Mouse (Mus musculus) myocyte (in vitro differentiated cells): ENCODE measurements around the gene E130114P18Rik. TPM values are rescaled to one million over a fixed set of nuclear protein-coding genes. Genes with fewer than 3 reads are reported as not detected.

Experiments used
- H3K27me3 ChIP-seq: one replicate; pipeline ENCODE4 v1.6.1; 2011; ENCODE audit not compliant: control insufficient read depth, insufficient read depth, insufficient read length
- H3K36me3 ChIP-seq: one replicate; pipeline ENCODE4 v1.6.1; 2011; ENCODE audit not compliant: control insufficient read depth, insufficient read depth
- H3K4me2 ChIP-seq: one replicate; pipeline ENCODE4 v1.6.1; 2011; ENCODE audit warnings: low read depth, control low read depth
- H3K4me3 ChIP-seq: one replicate; pipeline ENCODE4 v1.5.1; 2011; ENCODE audit warnings: mild to moderate bottlenecking, control low read depth, moderate library complexity
- H3K79me2 ChIP-seq: one replicate; pipeline ENCODE4 v1.6.1; 2011; ENCODE audit not compliant: control insufficient read depth, insufficient read depth
- H3ac ChIP-seq: one replicate; pipeline ENCODE4 v1.6.1; 2011; ENCODE audit not compliant: control insufficient read depth, insufficient read length
- CEBPB ChIP-seq: IDR thresholded peaks from 2 replicates; pipeline ENCODE4 v1.6.1; 2011; ENCODE audit warnings: mild to moderate bottlenecking, moderate library complexity; ENCODE audit not compliant: poor library complexity, insufficient read depth, severe bottlenecking
- E2F4 ChIP-seq: IDR thresholded peaks from one replicate; pipeline ENCODE4 v1.6.1; 2011; ENCODE audit warnings: mild to moderate bottlenecking, control low read depth, moderate library complexity; ENCODE audit not compliant: insufficient read depth
- MAX ChIP-seq: IDR thresholded peaks from one replicate; pipeline ENCODE4 v1.6.1; 2011; ENCODE audit warnings: low read depth, mild to moderate bottlenecking, control low read depth
- MYOD1 ChIP-seq, 3 experiments: IDR thresholded peaks; one replicate each; pipeline ENCODE4 v1.6.1; 2011; ENCODE audit warnings: control low read depth in 2 of 3, low read depth in 2 of 3, mild to moderate bottlenecking in 2 of 3, moderate library complexity in 1 of 3; ENCODE audit not compliant: insufficient read length in 2 of 3, control insufficient read depth in 1 of 3
- MYOG ChIP-seq, 3 experiments: IDR thresholded peaks; one replicate each; pipeline ENCODE4 v1.6.1; 2011; ENCODE audit warnings: control low read depth in 2 of 3, low read depth in 2 of 3, mild to moderate bottlenecking in 2 of 3; ENCODE audit not compliant: insufficient read length in 2 of 3, control insufficient read depth in 1 of 3, insufficient read depth in 1 of 3
- POLR2A ChIP-seq: IDR thresholded peaks from one replicate; pipeline ENCODE4 v1.6.1; 2011; ENCODE audit warnings: low read depth, mild to moderate bottlenecking, control low read depth, moderate library complexity; ENCODE audit not compliant: insufficient read length
- POLR2AphosphoS2 ChIP-seq: IDR thresholded peaks from one replicate; pipeline ENCODE4 v1.6.1; 2011; ENCODE audit warnings: low read depth, control low read depth; ENCODE audit not compliant: insufficient read length
- REST ChIP-seq: IDR thresholded peaks from one replicate; pipeline ENCODE4 v1.6.1; 2011; ENCODE audit warnings: mild to moderate bottlenecking, control low read depth, moderate library complexity; ENCODE audit not compliant: insufficient read depth, insufficient read length
- SRF ChIP-seq: IDR thresholded peaks from one replicate; pipeline ENCODE4 v1.6.1; 2011; ENCODE audit warnings: low read depth; ENCODE audit not compliant: control insufficient read depth, insufficient read length
- TCF12 ChIP-seq: IDR thresholded peaks from one replicate; pipeline ENCODE4 v1.6.1; 2011; ENCODE audit warnings: mild to moderate bottlenecking, control low read depth; ENCODE audit not compliant: poor library complexity, insufficient read depth, severe bottlenecking
- TCF3 ChIP-seq: IDR thresholded peaks from one replicate; pipeline ENCODE4 v1.6.1; 2011; ENCODE audit warnings: low read depth, control low read depth; ENCODE audit not compliant: insufficient read length
- USF1 ChIP-seq: IDR thresholded peaks from one replicate; pipeline ENCODE4 v1.6.1; 2011; ENCODE audit warnings: low read depth, mild to moderate bottlenecking, control low read depth, moderate library complexity
- polyA plus RNA-seq: library from polyadenylated mRNA; unstranded; fragments of >200 nt; fragmentation: generic; extraction: Trizol; gene quantifications from one replicate; pipeline ENCODE4 v1.2.1, GENCODE M21; 2012; ENCODE audit warnings: missing spikeins

Gene E130114P18Rik
- polyA plus RNA-seq, 1 experiment: not detected

DNA sequence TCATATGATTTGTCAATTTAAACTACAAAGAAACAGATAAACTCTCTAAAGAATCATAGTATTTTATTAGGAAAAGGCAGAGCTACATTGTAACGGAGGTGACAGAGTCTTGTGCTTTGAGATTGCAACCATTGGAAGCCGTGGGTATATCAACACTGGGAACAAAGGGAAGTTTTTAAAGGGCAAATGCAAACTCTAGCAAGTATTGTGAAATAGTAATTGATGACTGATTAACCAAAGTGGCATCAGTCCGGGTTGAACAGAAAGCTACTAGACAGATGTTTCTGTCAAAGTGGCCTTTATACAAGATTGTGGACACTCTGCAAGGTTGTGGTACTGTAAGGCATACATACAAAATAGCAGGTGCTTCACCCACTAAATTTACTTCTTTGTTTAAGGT, 162.8 kb downstream of the E130114P18Rik start:
- no peak for TF ChIP-seq POLR2AphosphoS2
- no peak for TF ChIP-seq POLR2A
- Histone ChIP-seq H3K4me3 (no peak overlapping the region), H3K4me2 (no peak overlapping the region), H3ac (no peak overlapping the region), H3K36me3 (no peaks in the 10 kb centered on the region), H3K27me3 (no peaks in the 10 kb centered on the region), H3K79me2 (no peaks in the 10 kb centered on the region)

DNA sequence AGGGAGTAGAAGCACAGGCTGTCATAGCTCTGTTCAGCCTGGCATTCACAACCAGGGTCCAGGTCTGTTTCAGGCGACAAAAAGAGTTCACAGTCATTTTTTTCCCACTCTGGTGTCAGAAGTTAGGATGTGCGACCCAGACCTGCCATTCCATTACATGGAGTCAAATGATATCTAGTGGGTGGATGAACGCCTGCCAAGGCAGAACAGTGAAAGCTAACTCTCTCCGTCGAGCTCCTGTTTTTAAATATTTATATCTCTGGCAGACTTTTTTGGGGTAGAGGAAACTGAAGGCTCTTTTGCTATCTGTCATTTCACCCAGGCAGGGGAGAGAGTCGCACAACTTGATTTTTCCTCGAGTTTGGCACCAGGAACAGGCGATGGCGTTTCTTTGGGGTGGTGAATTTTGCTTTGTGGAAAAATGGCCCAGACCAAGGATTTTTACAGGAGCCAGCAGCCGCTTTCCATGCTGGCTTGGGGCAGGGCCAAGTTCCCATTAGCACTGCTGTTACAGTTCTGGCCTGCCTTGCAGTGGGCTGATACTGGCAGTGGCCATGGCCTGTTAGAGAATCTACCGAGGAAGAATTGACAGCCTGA, 166.5 kb downstream of the E130114P18Rik start:
- no peak for TF ChIP-seq REST
- no peaks in the 10 kb centered on the region for H3K36me3 ChIP-seq
- H3K27me3 ChIP-seq: no peaks in the 10 kb centered on the region
- no peak overlapping the region for H3ac ChIP-seq
- H3K4me3 ChIP-seq: no peak overlapping the region
- H3K79me2 ChIP-seq: no peaks in the 10 kb centered on the region
- no peak overlapping the region for H3K4me2 ChIP-seq

DNA sequence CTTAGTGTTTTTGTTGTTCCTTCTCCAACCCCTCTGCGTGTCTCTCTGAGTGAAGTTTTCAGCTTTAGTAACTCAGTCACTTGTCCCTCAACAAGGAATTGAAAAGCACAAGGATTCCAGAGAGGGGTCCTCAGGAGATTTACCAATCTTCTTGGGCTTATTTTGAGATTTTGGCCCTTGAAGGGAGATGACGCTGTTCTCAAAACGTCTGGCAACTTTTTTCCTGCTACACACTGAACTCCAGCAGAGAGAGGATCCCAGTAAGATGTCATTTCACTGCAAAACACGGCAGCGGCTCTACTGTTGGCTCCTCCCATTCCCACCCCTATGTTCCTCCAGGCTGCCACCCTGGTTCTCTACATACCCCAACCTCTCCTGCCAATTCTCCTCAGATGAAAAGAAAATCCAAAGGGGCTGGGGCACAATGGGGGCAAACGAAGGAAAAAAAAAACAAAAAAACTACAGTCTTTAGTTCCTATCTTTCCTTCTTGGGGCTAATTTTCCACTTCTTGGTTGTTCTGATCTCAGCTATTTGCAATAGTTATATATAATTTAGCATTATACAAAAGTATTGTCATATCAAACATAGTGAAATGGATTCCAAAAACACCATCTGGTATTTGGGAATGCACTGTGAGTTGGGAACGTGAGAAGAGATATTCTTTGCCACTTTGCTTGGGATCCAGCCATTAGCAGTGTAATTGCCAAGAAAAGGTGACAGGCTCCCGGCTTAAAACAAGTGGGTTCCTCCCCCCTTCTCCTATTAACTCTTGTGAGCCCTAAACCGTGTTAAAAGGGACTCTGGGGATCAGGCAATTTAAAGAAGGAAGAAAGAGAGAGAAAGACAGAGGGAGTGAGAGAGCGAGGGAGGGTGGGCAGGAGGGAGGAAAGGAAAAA, 167.8 kb downstream of the E130114P18Rik start:
- TF ChIP-seq MYOG (IDR thresholded peaks at IDR 0.05; ENCODE audit: control insufficient read depth in 1 of 3, insufficient read depth in 1 of 3, insufficient read length in 2 of 3, low read depth in 2 of 3) (no peak), SRF (no peak), REST (no peak), MYOD1 (IDR thresholded peaks at IDR 0.05; ENCODE audit: control insufficient read depth in 1 of 3, insufficient read length in 2 of 3, low read depth in 2 of 3) (no peak), TCF3 (no peak), POLR2A (no peak), USF1 (no peak), POLR2AphosphoS2 (no peak), MAX (no peak), TCF12 (no peak), E2F4 (no peak), CEBPB (no peak)
- no peaks in the 10 kb centered on the region for H3K79me2 ChIP-seq
- no peak overlapping the region for H3K4me3 ChIP-seq
- H3K36me3 ChIP-seq: no peaks in the 10 kb centered on the region
- H3K4me2 ChIP-seq: no peak overlapping the region
- H3K27me3 ChIP-seq: no peaks in the 10 kb centered on the region
- H3ac ChIP-seq: no peak overlapping the region

GRCm38 (mm10) chr4:97609329-97609728, 168.5 kb downstream of the E130114P18Rik start:
- Histone ChIP-seq H3K36me3 (no peaks in the 10 kb centered on the region), H3K27me3 (no peaks in the 10 kb centered on the region), H3K4me2 (no peak overlapping the region), H3K79me2 (no peaks in the 10 kb centered on the region), H3K4me3 (no peak overlapping the region), H3ac (no peak overlapping the region)
- no peak for TF ChIP-seq TCF3
- no peak for TF ChIP-seq USF1
- no peak for TF ChIP-seq MYOG (IDR thresholded peaks at IDR 0.05; ENCODE audit: control insufficient read depth in 1 of 3, insufficient read depth in 1 of 3, insufficient read length in 2 of 3, low read depth in 2 of 3)
- TF ChIP-seq E2F4: no peak
- TF ChIP-seq REST: no peak
- no peak for TF ChIP-seq TCF12
- no peak for TF ChIP-seq CEBPB
- TF ChIP-seq MYOD1 (IDR thresholded peaks at IDR 0.05; ENCODE audit: control insufficient read depth in 1 of 3, insufficient read length in 2 of 3, low read depth in 2 of 3): no peak
- TF ChIP-seq POLR2AphosphoS2: no peak
- TF ChIP-seq SRF: no peak
- TF ChIP-seq POLR2A: no peak
- no peak for TF ChIP-seq MAX

GRCm38 (mm10) chr4:97608728-97609127, 169.2 kb downstream of the E130114P18Rik start:
- Histone ChIP-seq H3K27me3 (no peaks in the 10 kb centered on the region), H3K4me2 (no peak overlapping the region), H3K4me3 (no peak overlapping the region), H3K36me3 (no peaks in the 10 kb centered on the region), H3ac (no peak overlapping the region), H3K79me2 (no peaks in the 10 kb centered on the region)
- TF ChIP-seq REST (no peak), TCF3 (no peak), MAX (no peak), POLR2AphosphoS2 (no peak), E2F4 (no peak), POLR2A (no peak), MYOD1 (IDR thresholded peaks at IDR 0.05; ENCODE audit: control insufficient read depth in 1 of 3, insufficient read length in 2 of 3, low read depth in 2 of 3) (no peak), TCF12 (no peak), SRF (no peak), USF1 (no peak), CEBPB (no peak), MYOG (IDR thresholded peaks at IDR 0.05; ENCODE audit: control insufficient read depth in 1 of 3, insufficient read depth in 1 of 3, insufficient read length in 2 of 3, low read depth in 2 of 3) (no peak)
